Comparison of ENCODE assay signal across 10 mouse cellular contexts in the genomic region with DNA sequence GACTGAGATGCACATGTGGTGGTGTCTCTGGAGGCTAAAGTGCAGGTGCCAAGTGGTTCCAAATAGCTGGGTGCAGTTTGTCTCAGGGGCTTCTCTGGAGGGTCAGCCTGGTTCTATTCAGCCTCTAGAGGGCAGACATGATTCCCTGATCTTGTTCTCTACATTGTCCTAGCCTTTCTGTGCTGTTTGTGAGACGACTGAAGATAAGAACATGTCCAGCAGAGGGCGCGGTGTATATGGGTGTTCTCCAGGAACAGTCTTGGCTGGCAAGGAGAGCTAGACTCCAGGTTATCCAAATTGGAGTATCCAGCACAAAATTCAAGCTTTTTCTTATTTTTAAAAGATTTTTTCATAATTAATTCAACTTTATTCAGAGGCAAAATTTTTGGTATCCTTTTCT. TPM values are rescaled to one million over a fixed set of nuclear protein-coding genes. Genes with fewer than 3 reads are reported as not detected.
A peak's percentile ranks its signal among the peaks of the same experiment; 100 is the strongest.
DNase-seq lines count a peak whose midpoint lies in the region; ATAC-seq and TF ChIP-seq lines count a peak whose summit lies in the region.
"Not testable (repeated sequence)": the region's sequence is repeated elsewhere in the genome, so short reads cannot be mapped to it uniquely, and the experiment has no call there.
"Had no signal": no experiment of that assay in that cellular context is flagged by ENCODE, and none has a peak within 500 bp of the region (broad histone marks: within the 10 kb centered on the region; RNA-seq: fewer than 3 reads in every experiment).

No protein-coding gene starts in this region.

- H3K9ac ChIP-seq in ES-Bruce4 (ENCODE audit: low read depth, poor library complexity, severe bottlenecking); forebrain, embryonic 14.5 days (ENCODE audit: low read length); liver, postnatal 0 days (replicated peaks): not testable (repeated sequence)

- TF ChIP-seq EP300 in ES-Bruce4 (IDR thresholded peaks at IDR 0.05; ENCODE audit: insufficient read depth, low read depth, low read length); liver, postnatal 0 days (IDR thresholded peaks at IDR 0.05; ENCODE audit: low read depth): not testable (repeated sequence)

- not testable (repeated sequence) for H3K9me3 ChIP-seq in ES-Bruce4 (replicated peaks; ENCODE audit: control insufficient read depth, insufficient read depth, low read length, poor library complexity, severe bottlenecking); forebrain, embryonic 14.5 days (replicated peaks; ENCODE audit: control insufficient read depth, low read length); liver, postnatal 0 days (ENCODE audit: low read length)

- H3K4me2 ChIP-seq in forebrain, embryonic 14.5 days (ENCODE audit: low read length); liver, postnatal 0 days (ENCODE audit: low read depth, low read length): not testable (repeated sequence)

- TF ChIP-seq CTCF in ES-Bruce4 (IDR thresholded peaks at IDR 0.05; ENCODE audit: low read depth, low read length): peak; percentile 33
- peak; percentile 57 for TF ChIP-seq CTCF in liver, postnatal 0 days (IDR thresholded peaks at IDR 0.05; ENCODE audit: low read depth)

- 22% methylated on average over 3 of the region's 3 CpGs for WGBS in forebrain, embryonic 14.5 days
- 4% methylated on average over 3 of the region's 3 CpGs for WGBS in liver, postnatal 0 days (ENCODE audit: insufficient replicate concordance)

- H3K27ac ChIP-seq in ES-Bruce4 (ENCODE audit: insufficient read depth, low read length); forebrain, embryonic 14.5 days (ENCODE audit: low read depth, low read length); liver, postnatal 0 days (ENCODE audit: low read depth): not testable (repeated sequence)

- peak; percentile 1 for DNase-seq in c-Kit-positive CD71-positive TER-119-positive erythroid progenitor cells, embryonic 14.5 days (ENCODE audit: low spot score)
- DNase-seq in forebrain, embryonic 14.5 days (ENCODE audit: low spot score): peak; percentile 85
- peak; percentile 31 to 51 for DNase-seq in heart, postnatal 36 days
- peak; percentile 89 for DNase-seq in layer of hippocampus, adult 11-12 months (ENCODE audit: low spot score)
- peak; percentile 44 for DNase-seq in liver, postnatal 0 days
- DNase-seq in ovary, postnatal 36 days (ENCODE audit: low spot score): peak; percentile 46
- DNase-seq in thymus, postnatal 25 days: peak; percentile 64

- H3K4me1 ChIP-seq in ES-Bruce4 (ENCODE audit: control insufficient read depth, insufficient read depth, low read length); forebrain, embryonic 14.5 days (ENCODE audit: control insufficient read depth, insufficient read depth, low read length); liver, postnatal 0 days (ENCODE audit: insufficient read depth): not testable (repeated sequence)

- not testable (repeated sequence) for H3K27me3 ChIP-seq in ES-Bruce4 (ENCODE audit: control insufficient read depth, insufficient read depth, low read length, poor library complexity, severe bottlenecking); forebrain, embryonic 14.5 days (replicated peaks; ENCODE audit: control insufficient read depth, insufficient read depth, low read length); liver, postnatal 0 days (ENCODE audit: insufficient read depth, low read length)

- not testable (repeated sequence) for H3K36me3 ChIP-seq in ES-Bruce4 (ENCODE audit: control insufficient read depth, insufficient read depth, low read length, poor library complexity, severe bottlenecking); forebrain, embryonic 14.5 days (ENCODE audit: control insufficient read depth, insufficient read depth, low read length); liver, postnatal 0 days (replicated peaks; ENCODE audit: insufficient read depth, low read length)

- not testable (repeated sequence) for TF ChIP-seq POLR2A in ES-Bruce4 (IDR thresholded peaks at IDR 0.05; ENCODE audit: insufficient read depth, low read length)

- peak; percentile 65 for ATAC-seq in forebrain, embryonic 14.5 days
- ATAC-seq in liver, postnatal 0 days: not testable (repeated sequence)

- intact Hi-C loops in heart, postnatal 36 days (cut with DNase I): not testable (repeated sequence)

- not testable (repeated sequence) for H3K4me3 ChIP-seq in ES-Bruce4 (ENCODE audit: low read depth, low read length); forebrain, embryonic 14.5 days (ENCODE audit: low read depth, low read length); liver, postnatal 0 days (ENCODE audit: low read depth, low read length)

RNA-seq across cellular contexts. Expression of a gene that starts 9.7 kb away (rescaled TPM):
- not detected in 2 replicates for polyA plus RNA-seq in ES-Bruce4 (2011; ENCODE audit: insufficient read depth, insufficient read length, low read depth, missing spikeins)
- not detected in 2 replicates for polyA plus RNA-seq in forebrain, embryonic 14.5 days (2014; fragmentation: Nextera tagmentation; extraction: Ambion mirVana)
- not detected for total RNA-seq in heart, postnatal 36 days (2021)
- not detected in 2 replicates for polyA plus RNA-seq in liver, postnatal 0 days (2015; fragmentation: Nextera tagmentation; extraction: Ambion mirVana)
- polyA plus RNA-seq: limb, embryonic 13.5 days; stomach, embryonic 15.5 days had no signal

RNA-seq across cellular contexts. Expression of a gene that starts 20.5 kb away (rescaled TPM):
- not detected in 2 replicates for polyA plus RNA-seq in ES-Bruce4 (2011; ENCODE audit: insufficient read depth, insufficient read length, low read depth, missing spikeins)
- polyA plus RNA-seq in forebrain, embryonic 14.5 days (2014; fragmentation: Nextera tagmentation; extraction: Ambion mirVana): not detected in 2 replicates
- not detected for total RNA-seq in heart, postnatal 36 days (2021)
- not detected in 2 replicates for polyA plus RNA-seq in liver, postnatal 0 days (2015; fragmentation: Nextera tagmentation; extraction: Ambion mirVana)
- polyA plus RNA-seq: limb, embryonic 13.5 days; stomach, embryonic 15.5 days had no signal

RNA-seq across cellular contexts. Expression of a gene that starts 27.9 kb away (rescaled TPM):
- 0.52 and 0.61 TPM in 2 replicates for polyA plus RNA-seq in ES-Bruce4 (2011; ENCODE audit: insufficient read depth, insufficient read length, low read depth, missing spikeins)
- 15.2 and 15.6 TPM in 2 replicates for polyA plus RNA-seq in forebrain, embryonic 14.5 days (2014; fragmentation: Nextera tagmentation; extraction: Ambion mirVana)
- total RNA-seq in heart, postnatal 36 days (2021): 1 to 10 TPM in 1 of 2 experiments, under 1 TPM in 1; 0.73 to 1.6 TPM
- 0.18 and 0.39 TPM in 2 replicates for polyA plus RNA-seq in liver, postnatal 0 days (2015; fragmentation: Nextera tagmentation; extraction: Ambion mirVana)

Comparison
In these comparisons a context has a peak if more than half of its experiments do, and no peak if none do; other contexts are left out.
1. DNase-seq: peak in every context shown above with its lines; median percentile 89 in layer of hippocampus, adult 11-12 months; 85 in forebrain, embryonic 14.5 days; 64 in thymus, postnatal 25 days; 46 in ovary, postnatal 36 days; 44 in liver, postnatal 0 days; 41 in heart, postnatal 36 days; 1 in c-Kit-positive CD71-positive TER-119-positive erythroid progenitor cells, embryonic 14.5 days.
2. RNA of a gene that starts 27.9 kb away (polyA plus RNA-seq): 15.2 to 15.6 TPM in forebrain, embryonic 14.5 days; 0.52 to 0.61 TPM in ES-Bruce4 and 0.18 to 0.39 TPM in liver, postnatal 0 days; every median in the first group is over 10 times any median in the second.